Mouse (Mus musculus): ENCODE results near the gene Rps19bp1. TPM values are rescaled to one million over a fixed set of nuclear protein-coding genes. Genes with fewer than 3 reads are reported as not detected.

Rps19bp1 gene
- polyA plus RNA-seq, 1 experiment from 2014 or later: 43.3 TPM

GRCm38 (mm10) chr15:80258240-80259170 lies 5.6 kb downstream of the Rps19bp1 start:
- Histone ChIP-seq H3K27ac (replicated peaks) (peak overlapping the region; percentile 100), H3K36me3 (ENCODE audit: control insufficient read depth, insufficient read depth, low read length) (peaks cover 18% of the 10 kb centered on the region), H3K9me3 (ENCODE audit: control insufficient read depth, low read length) (no peaks in the 10 kb centered on the region), H3K4me3 (ENCODE audit: low read depth, low read length) (no peak overlapping the region), H3K4me1 (replicated peaks; ENCODE audit: control insufficient read depth, insufficient read depth) (peaks cover 9% of the 10 kb centered on the region), H3K9ac (ENCODE audit: low read length) (no peak overlapping the region), H3K27me3 (ENCODE audit: control insufficient read depth, insufficient read depth, low read length) (no peaks in the 10 kb centered on the region), H3K4me2 (replicated peaks; ENCODE audit: low read depth) (peak overlapping the region; percentile 88; the same call in 1 of the 2 replicates)
- ATAC-seq (ENCODE audit: low FRiP score, low TSS enrichment) (no peak; the same call in 1 of the 2 replicates), DNase-seq (ENCODE audit: low spot score) (peak; percentile 73)
- 40% methylated on average over 11 of the region's 11 CpGs for WGBS
- TF ChIP-seq CTCF (IDR thresholded peaks at IDR 0.05; ENCODE audit: low read depth) (no peak), EP300 (optimal IDR thresholded peaks at IDR 0.05) (no peak)

GRCm38 (mm10) chr15:80257602-80258239 lies 6.4 kb downstream of the Rps19bp1 start:
- peaks cover 18% of the 10 kb centered on the region for H3K36me3 ChIP-seq (ENCODE audit: control insufficient read depth, insufficient read depth, low read length)
- ATAC-seq (ENCODE audit: low FRiP score, low TSS enrichment) (peak; percentile 33), DNase-seq (ENCODE audit: low spot score) (peak; percentile 68)
- H3K4me2 ChIP-seq (replicated peaks; ENCODE audit: low read depth): peak overlapping the region; percentile 88; the same call in 1 of the 2 replicates
- WGBS: 6% methylated on average over 4 of the region's 4 CpGs
- H3K9ac ChIP-seq (ENCODE audit: low read length): no peak overlapping the region
- H3K27ac ChIP-seq (replicated peaks): peak overlapping the region; percentile 100
- TF ChIP-seq EP300 (optimal IDR thresholded peaks at IDR 0.05): peak; percentile 14
- no peak for TF ChIP-seq CTCF (IDR thresholded peaks at IDR 0.05; ENCODE audit: low read depth)
- H3K27me3 ChIP-seq (ENCODE audit: control insufficient read depth, insufficient read depth, low read length): no peaks in the 10 kb centered on the region
- H3K4me3 ChIP-seq (ENCODE audit: low read depth, low read length): peak overlapping the region; percentile 98; the same call in 1 of the 2 replicates
- H3K4me1 ChIP-seq (replicated peaks; ENCODE audit: control insufficient read depth, insufficient read depth): peaks cover 9% of the 10 kb centered on the region
- no peaks in the 10 kb centered on the region for H3K9me3 ChIP-seq (ENCODE audit: control insufficient read depth, low read length)

- Histone ChIP-seq H3K27ac (replicated peaks) (peak overlapping the region; percentile 100), H3K36me3 (ENCODE audit: control insufficient read depth, insufficient read depth, low read length) (peaks cover 18% of the 10 kb centered on the region), H3K27me3 (ENCODE audit: control insufficient read depth, insufficient read depth, low read length) (no peaks in the 10 kb centered on the region), H3K4me1 (replicated peaks; ENCODE audit: control insufficient read depth, insufficient read depth) (peaks cover 9% of the 10 kb centered on the region), H3K4me2 (replicated peaks; ENCODE audit: low read depth) (peak overlapping the region; percentile 88), H3K4me3 (ENCODE audit: low read depth, low read length) (peak overlapping the region; percentile 98), H3K9me3 (ENCODE audit: control insufficient read depth, low read length) (no peaks in the 10 kb centered on the region), H3K9ac (ENCODE audit: low read length) (peak overlapping the region; percentile 100)
- DNase-seq (ENCODE audit: low spot score) (no peak), ATAC-seq (ENCODE audit: low FRiP score, low TSS enrichment) (no peak)
- WGBS: 38% methylated on average over 12 of the region's 12 CpGs
- TF ChIP-seq EP300 (optimal IDR thresholded peaks at IDR 0.05) (peak; percentile 12), CTCF (IDR thresholded peaks at IDR 0.05; ENCODE audit: low read depth) (no peak)
Measured at GRCm38 (mm10) chr15:80256656-80257601, 7.2 kb downstream of the Rps19bp1 start.

GRCm38 (mm10) chr15:80256242-80256641 lies 7.9 kb downstream of the Rps19bp1 start:
- Histone ChIP-seq H3K4me2 (replicated peaks; ENCODE audit: low read depth) (peak overlapping the region; percentile 88), H3K4me1 (replicated peaks; ENCODE audit: control insufficient read depth, insufficient read depth) (peaks cover 9% of the 10 kb centered on the region), H3K27ac (replicated peaks) (peak overlapping the region; percentile 100), H3K36me3 (ENCODE audit: control insufficient read depth, insufficient read depth, low read length) (peaks cover 18% of the 10 kb centered on the region), H3K4me3 (ENCODE audit: low read depth, low read length) (peak overlapping the region; percentile 98), H3K9ac (ENCODE audit: low read length) (peak overlapping the region; percentile 100), H3K9me3 (ENCODE audit: control insufficient read depth, low read length) (no peaks in the 10 kb centered on the region), H3K27me3 (ENCODE audit: control insufficient read depth, insufficient read depth, low read length) (no peaks in the 10 kb centered on the region)
- ATAC-seq (ENCODE audit: low FRiP score, low TSS enrichment) (no peak), DNase-seq (ENCODE audit: low spot score) (no peak)
- TF ChIP-seq EP300 (optimal IDR thresholded peaks at IDR 0.05): no peak
- TF ChIP-seq CTCF (IDR thresholded peaks at IDR 0.05; ENCODE audit: low read depth): no peak; the same call in 1 of the 2 replicates
- WGBS: 5% methylated on average over 16 of the region's 16 CpGs

GRCm38 (mm10) chr15:80255646-80256121 lies 8.4 kb downstream of the Rps19bp1 start:
- Histone ChIP-seq H3K27me3 (ENCODE audit: control insufficient read depth, insufficient read depth, low read length) (no peaks in the 10 kb centered on the region), H3K4me3 (ENCODE audit: low read depth, low read length) (peak overlapping the region; percentile 98), H3K36me3 (ENCODE audit: control insufficient read depth, insufficient read depth, low read length) (peaks cover 20% of the 10 kb centered on the region), H3K4me2 (replicated peaks; ENCODE audit: low read depth) (peak overlapping the region; percentile 88), H3K9me3 (ENCODE audit: control insufficient read depth, low read length) (no peaks in the 10 kb centered on the region), H3K27ac (replicated peaks) (peak overlapping the region; percentile 100), H3K9ac (ENCODE audit: low read length) (peak overlapping the region; percentile 100), H3K4me1 (replicated peaks; ENCODE audit: control insufficient read depth, insufficient read depth) (peaks cover 9% of the 10 kb centered on the region)
- ATAC-seq (ENCODE audit: low FRiP score, low TSS enrichment) (peak; percentile 70), DNase-seq (ENCODE audit: low spot score) (peak; percentile 94)
- TF ChIP-seq CTCF (IDR thresholded peaks at IDR 0.05; ENCODE audit: low read depth): peak; percentile 10; the same call in 1 of the 2 replicates
- TF ChIP-seq EP300 (optimal IDR thresholded peaks at IDR 0.05): peak; percentile 11
- WGBS: under 1% methylated on average over 35 of the region's 51 CpGs

All from stomach, postnatal 0 days (tissue).